Mouse (Mus musculus) liver, adult 2 months (tissue): ENCODE measurements around the gene Sectm1b.

Source experiments
- CTCF ChIP-seq: fragments of 200-500 bp; IDR thresholded peaks from 2 replicates; pipeline ENCODE4 v1.5.1; 2011; ENCODE audit warnings: low read depth, low read length, control low read depth
- POLR2A ChIP-seq: fragments of 200-500 bp; IDR thresholded peaks from 2 replicates; pipeline ENCODE4 v1.6.1; 2011; ENCODE audit warnings: low read length, control low read depth; ENCODE audit not compliant: insufficient read depth; ENCODE audit errors: extremely low read depth

- TF ChIP-seq POLR2A (no peak), CTCF (no peak)
These were observed 6.7 kb downstream of the Sectm1b start for GRCm38 (mm10) chr11:121056536-121057236.
